Mouse (Mus musculus) lung, postnatal 36 days (tissue): ENCODE measurements around the gene Pgs1.

Source experiments
- DNase-seq: peaks from one replicate; pipeline ENCODE4 v3.0.0; 2022; ENCODE audit warnings: mixed read lengths

The Pgs1 gene

DNA sequence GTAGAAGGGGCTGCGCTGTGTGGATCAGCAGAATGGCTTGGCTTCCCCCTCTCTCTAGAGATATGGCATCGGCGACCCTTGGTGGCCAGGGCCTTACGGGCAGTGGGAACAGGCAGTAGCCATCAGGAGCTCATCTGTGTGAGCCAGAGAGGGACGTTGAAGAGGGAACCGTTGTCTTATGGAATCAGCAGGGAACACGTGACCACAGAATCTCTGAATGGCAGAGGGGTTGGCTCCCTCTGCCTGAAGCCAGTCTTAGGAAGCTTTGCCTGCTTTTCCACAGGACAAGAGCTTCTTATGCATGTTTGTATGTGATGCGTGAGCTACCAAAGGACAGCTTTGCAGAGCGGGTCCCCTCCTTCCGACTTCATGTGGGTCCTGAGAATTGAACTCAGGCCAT lies 72.8 kb downstream of the Pgs1 start:
- DNase-seq, result no peak

DNA sequence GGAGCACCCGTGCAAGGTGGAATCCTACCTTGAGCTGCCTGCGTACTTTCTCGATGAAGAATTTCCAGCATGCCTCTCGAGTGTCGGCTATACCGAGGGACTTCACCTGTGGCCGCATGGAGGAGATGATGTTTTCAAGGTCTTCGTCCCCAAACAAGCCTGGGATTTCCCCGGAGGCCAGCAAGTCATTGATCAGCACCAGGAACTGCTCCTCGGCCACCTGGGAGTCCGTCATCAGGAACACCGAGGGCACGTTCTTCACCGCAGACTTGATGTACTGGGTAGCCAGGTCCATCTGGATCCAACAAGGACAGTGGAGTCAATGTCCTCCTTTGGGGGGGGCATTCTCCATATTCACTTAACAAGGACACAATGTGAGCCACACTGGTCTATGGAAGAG lies 73.9 kb downstream of the Pgs1 start:
- no peak for DNase-seq

DNA sequence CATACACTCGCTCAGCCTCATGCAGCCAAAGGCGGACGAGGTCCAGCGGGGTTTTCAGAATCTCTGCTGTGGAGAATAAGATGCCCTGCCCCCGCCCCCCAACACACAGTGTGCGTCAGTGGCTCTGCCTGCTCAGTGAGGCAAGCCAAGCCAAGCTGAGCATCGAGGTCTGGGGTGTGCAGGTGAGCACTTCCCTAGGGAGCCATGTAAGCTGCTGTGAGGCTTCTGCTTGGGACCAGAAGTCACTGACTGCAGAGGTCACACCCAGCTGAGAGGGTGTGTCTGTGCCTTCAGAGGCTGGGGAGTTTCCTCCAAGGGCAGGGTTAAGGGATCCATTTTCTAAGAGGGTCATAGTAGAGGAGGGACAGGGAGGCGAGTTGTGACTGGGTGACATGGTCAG lies 81.5 kb downstream of the Pgs1 start:
- no peak for DNase-seq

DNA sequence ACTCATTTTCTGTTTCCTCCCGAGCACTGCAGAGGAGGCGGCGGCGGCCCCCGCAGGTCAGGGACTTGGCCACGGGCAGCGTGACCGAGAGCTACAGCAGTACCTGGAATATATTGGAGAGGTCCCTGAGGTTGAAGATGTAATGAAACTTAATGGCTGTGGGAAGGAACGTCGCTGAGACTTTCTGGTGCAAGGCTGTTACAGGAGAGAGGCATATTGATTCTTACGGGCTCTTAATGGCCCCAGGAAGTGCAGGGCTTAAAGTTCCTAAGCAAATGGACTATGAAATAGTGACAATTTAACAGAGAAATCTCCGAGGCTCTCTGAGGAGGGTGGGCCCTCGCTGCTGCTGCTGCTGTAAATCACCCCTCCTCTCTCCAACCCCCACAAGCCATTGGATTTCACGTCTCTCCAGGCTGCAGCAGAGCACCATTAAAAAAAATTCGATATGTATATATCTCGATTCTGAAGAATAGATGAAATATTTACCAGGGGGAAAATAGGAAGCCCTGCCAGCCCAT lies 82.8 kb downstream of the Pgs1 start:
- no peak for DNase-seq

DNA sequence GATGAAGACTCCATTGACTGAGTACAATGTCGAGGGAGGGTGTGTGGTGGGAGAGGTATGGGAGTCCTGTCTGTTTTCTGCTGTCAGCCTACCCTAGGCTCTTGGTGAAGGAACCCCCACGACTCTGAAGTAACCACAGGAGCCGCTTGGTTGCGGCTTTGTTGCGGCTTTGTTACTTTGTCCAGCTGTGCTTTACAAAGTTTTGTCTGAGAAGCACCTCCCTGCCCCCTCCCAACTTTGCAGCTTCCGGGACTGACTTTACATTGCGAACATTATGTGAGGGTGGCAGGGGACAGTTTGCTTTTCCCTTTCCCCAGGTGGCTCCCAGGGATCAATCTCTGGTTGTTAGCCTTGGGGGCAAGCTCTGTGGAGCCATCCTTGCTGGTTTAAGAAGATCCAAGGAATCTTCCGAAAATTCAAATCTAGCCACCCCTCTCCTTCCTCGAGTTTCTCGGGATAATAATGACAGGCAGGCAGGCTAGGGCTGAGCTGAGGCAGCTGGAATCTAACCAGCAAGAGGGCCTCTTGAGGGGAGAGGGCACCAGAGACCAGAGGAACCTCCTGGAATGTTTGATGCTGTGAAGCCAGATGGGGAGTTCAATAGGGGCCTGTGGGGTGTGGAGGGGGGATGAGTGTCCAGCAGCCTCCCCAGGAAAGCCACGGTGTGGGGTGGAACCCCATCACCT lies 85.3 kb downstream of the Pgs1 start:
- no peak for DNase-seq
